Mouse (Mus musculus): ENCODE data around the gene 2300009A05Rik. TPM values are rescaled to one million over a fixed set of nuclear protein-coding genes. Genes with fewer than 3 reads are reported as not detected.

Gene 2300009A05Rik
- polyA plus RNA-seq, 1 experiment: not detected

- H3K4me3 ChIP-seq (ENCODE audit: insufficient read depth, low read depth, low read length): no peak overlapping the region
- no peak overlapping the region for H3K27ac ChIP-seq (ENCODE audit: insufficient read depth, low read depth, low read length)
- TF ChIP-seq POLR2A (IDR thresholded peaks at IDR 0.05; ENCODE audit: insufficient read depth, low read depth, low read length): no peak
- H3K4me1 ChIP-seq (ENCODE audit: control insufficient read depth, insufficient read depth, low read length): no peaks in the 10 kb centered on the region
- WGBS: 95% methylated on average over 4 of the region's 4 CpGs
These were observed 16.3 kb downstream of the 2300009A05Rik start for GRCm38 (mm10) chr9:63382761-63383160.

- Histone ChIP-seq H3K27ac (ENCODE audit: insufficient read depth, low read depth, low read length) (no peak overlapping the region), H3K4me3 (ENCODE audit: insufficient read depth, low read depth, low read length) (no peak overlapping the region), H3K4me1 (ENCODE audit: control insufficient read depth, insufficient read depth, low read length) (peaks cover 10% of the 10 kb centered on the region)
- 94% methylated on average over 3 of the region's 3 CpGs for WGBS
- no peak for TF ChIP-seq CTCF (IDR thresholded peaks at IDR 0.05; ENCODE audit: insufficient read depth, low read depth, low read length)
- TF ChIP-seq POLR2A (IDR thresholded peaks at IDR 0.05; ENCODE audit: insufficient read depth, low read depth, low read length): no peak
These were observed 18.7 kb downstream of the 2300009A05Rik start for GRCm38 (mm10) chr9:63380326-63380725.

GRCm38 (mm10) chr9:63378174-63378573 lies 20.9 kb downstream of the 2300009A05Rik start:
- Histone ChIP-seq H3K4me1 (ENCODE audit: control insufficient read depth, insufficient read depth, low read length) (peaks cover 14% of the 10 kb centered on the region), H3K4me3 (ENCODE audit: insufficient read depth, low read depth, low read length) (peak overlapping the region; percentile 84), H3K27ac (ENCODE audit: insufficient read depth, low read depth, low read length) (peak overlapping the region; percentile 47; the same call in 1 of the 2 replicates)
- TF ChIP-seq POLR2A (IDR thresholded peaks at IDR 0.05; ENCODE audit: insufficient read depth, low read depth, low read length): no peak
- TF ChIP-seq CTCF (IDR thresholded peaks at IDR 0.05; ENCODE audit: insufficient read depth, low read depth, low read length): no peak
- 5% methylated on average over 8 of the region's 8 CpGs for WGBS

GRCm38 (mm10) chr9:63377270-63378142 lies 21.5 kb downstream of the 2300009A05Rik start, which contains the start of gene Map2k5:
TSS of gene Map2k5 (minus strand) at chr9:63377902.
- no peak for TF ChIP-seq CTCF (IDR thresholded peaks at IDR 0.05; ENCODE audit: insufficient read depth, low read depth, low read length)
- peak; percentile 67 for TF ChIP-seq POLR2A (IDR thresholded peaks at IDR 0.05; ENCODE audit: insufficient read depth, low read depth, low read length)
- WGBS: under 1% methylated on average over 57 of the region's 58 CpGs
- peak within 1 kb of the TSS; percentile 47; the same call in 1 of the 2 replicates for H3K27ac ChIP-seq (ENCODE audit: insufficient read depth, low read depth, low read length)
- H3K4me1 ChIP-seq (ENCODE audit: control insufficient read depth, insufficient read depth, low read length): peaks cover 14% of the 10 kb centered on the region
- peak within 1 kb of the TSS; percentile 84 for H3K4me3 ChIP-seq (ENCODE audit: insufficient read depth, low read depth, low read length)

GRCm38 (mm10) chr9:63373315-63373714 lies 25.7 kb downstream of the 2300009A05Rik start:
- peaks cover 18% of the 10 kb centered on the region for H3K4me1 ChIP-seq (ENCODE audit: control insufficient read depth, insufficient read depth, low read length)
- 90% methylated on average over 2 of the region's 2 CpGs for WGBS
- H3K27ac ChIP-seq (ENCODE audit: insufficient read depth, low read depth, low read length): no peak overlapping the region
- TF ChIP-seq POLR2A (IDR thresholded peaks at IDR 0.05; ENCODE audit: insufficient read depth, low read depth, low read length) (no peak), CTCF (IDR thresholded peaks at IDR 0.05; ENCODE audit: insufficient read depth, low read depth, low read length) (no peak)
- H3K4me3 ChIP-seq (ENCODE audit: insufficient read depth, low read depth, low read length): no peak overlapping the region

- 58% methylated on average over 8 of the region's 8 CpGs for WGBS
- no peak overlapping the region for H3K4me3 ChIP-seq (ENCODE audit: insufficient read depth, low read depth, low read length)
- peaks cover 22% of the 10 kb centered on the region for H3K4me1 ChIP-seq (ENCODE audit: control insufficient read depth, insufficient read depth, low read length)
- no peak overlapping the region for H3K27ac ChIP-seq (ENCODE audit: insufficient read depth, low read depth, low read length)
- TF ChIP-seq CTCF (IDR thresholded peaks at IDR 0.05; ENCODE audit: insufficient read depth, low read depth, low read length) (no peak), POLR2A (IDR thresholded peaks at IDR 0.05; ENCODE audit: insufficient read depth, low read depth, low read length) (no peak)
These were observed 26.5 kb downstream of the 2300009A05Rik start for GRCm38 (mm10) chr9:63372541-63372940.

- 56% methylated on average over 3 of the region's 3 CpGs for WGBS
- Histone ChIP-seq H3K27ac (ENCODE audit: insufficient read depth, low read depth, low read length) (no peak overlapping the region), H3K4me3 (ENCODE audit: insufficient read depth, low read depth, low read length) (no peak overlapping the region), H3K4me1 (ENCODE audit: control insufficient read depth, insufficient read depth, low read length) (no peaks in the 10 kb centered on the region)
- no peak for TF ChIP-seq POLR2A (IDR thresholded peaks at IDR 0.05; ENCODE audit: insufficient read depth, low read depth, low read length)
These were observed 38.6 kb downstream of the 2300009A05Rik start for GRCm38 (mm10) chr9:63360410-63360809.

GRCm38 (mm10) chr9:63359016-63359415 lies 40.0 kb downstream of the 2300009A05Rik start:
- TF ChIP-seq POLR2A (IDR thresholded peaks at IDR 0.05; ENCODE audit: insufficient read depth, low read depth, low read length) (no peak), CTCF (IDR thresholded peaks at IDR 0.05; ENCODE audit: insufficient read depth, low read depth, low read length) (no peak)
- 76% methylated on average over 5 of the region's 5 CpGs for whole genome bisulfite sequencing
- Histone ChIP-seq H3K4me3 (ENCODE audit: insufficient read depth, low read depth, low read length) (no peak overlapping the region), H3K4me1 (ENCODE audit: control insufficient read depth, insufficient read depth, low read length) (no peaks in the 10 kb centered on the region), H3K27ac (ENCODE audit: insufficient read depth, low read depth, low read length) (no peak overlapping the region)

- Histone ChIP-seq H3K27ac (ENCODE audit: insufficient read depth, low read depth, low read length) (no peak overlapping the region), H3K4me1 (ENCODE audit: control insufficient read depth, insufficient read depth, low read length) (no peaks in the 10 kb centered on the region), H3K4me3 (ENCODE audit: insufficient read depth, low read depth, low read length) (no peak overlapping the region)
- WGBS: 90% methylated on average over 4 of the region's 4 CpGs
- TF ChIP-seq POLR2A (IDR thresholded peaks at IDR 0.05; ENCODE audit: insufficient read depth, low read depth, low read length) (no peak), CTCF (IDR thresholded peaks at IDR 0.05; ENCODE audit: insufficient read depth, low read depth, low read length) (no peak)
These were observed 42.3 kb downstream of the 2300009A05Rik start for GRCm38 (mm10) chr9:63356721-63357120.

Measured in olfactory bulb, adult 2 months (tissue).